Mouse (Mus musculus) lung, adult 2 months (tissue): ENCODE measurements at regions not wholly inside any gene's neighbourhood (a gene's known extent, or its start where the extent isn't known, plus 50 kb on each side); places are given as distances from the start of the nearest gene placed in this dataset.

ENCODE experiments used
- DNase-seq: peaks from one replicate; pipeline ENCODE4 v3.0.0; 2022
- H3K4me1 ChIP-seq: fragments of 200-500 bp; 2 replicates; pipeline ENCODE4 v1.6.1; 2011; ENCODE audit warnings: low read length; ENCODE audit not compliant: control insufficient read depth, insufficient read depth
- H3K4me3 ChIP-seq: fragments of 200-500 bp; replicated peaks from 2 replicates; pipeline ENCODE3; 2011; ENCODE audit warnings: low read depth, mild to moderate bottlenecking, control low read depth, low read length; ENCODE audit errors: extremely low read depth
- CTCF ChIP-seq: fragments of 200-500 bp; IDR thresholded peaks from 2 replicates; pipeline ENCODE4 v1.5.1; 2011; ENCODE audit warnings: mild to moderate bottlenecking, low read length, control low read depth; ENCODE audit not compliant: insufficient read depth
- POLR2A ChIP-seq: fragments of 200-500 bp; IDR thresholded peaks from 2 replicates; pipeline ENCODE4 v1.6.1; 2011; ENCODE audit warnings: low read depth, mild to moderate bottlenecking, control low read depth, low read length, borderline replicate concordance; ENCODE audit errors: extremely low read depth
- WGBS: fragments of 180-500 bp; shearing (Covaris S2); methylation state at CpG from one replicate; pipeline ENCODE4 v1.1.7; 2018; 5-methylcytosine and 5-hydroxymethylcytosine counted together

DNA sequence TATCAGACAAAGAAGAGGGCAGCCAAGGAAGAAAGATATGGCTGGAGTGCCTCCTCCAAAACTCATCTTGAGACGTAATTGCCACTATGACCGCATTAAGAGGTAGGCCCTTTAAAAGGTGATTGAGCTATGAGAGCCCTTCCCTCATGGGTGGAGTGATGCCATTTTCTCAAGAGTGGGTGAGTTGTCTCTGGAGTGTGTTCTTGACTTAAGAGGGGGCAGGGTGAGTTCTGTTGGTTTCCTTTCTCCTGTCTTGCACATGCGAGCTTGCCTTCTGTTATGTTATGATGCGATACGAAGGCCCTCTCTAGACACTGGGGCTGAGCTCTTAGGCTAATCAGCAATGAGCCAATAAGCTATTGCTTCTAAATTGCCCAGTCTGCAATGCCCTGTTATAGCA, 198.2 kb upstream of the Pkdcc start:
- TF ChIP-seq POLR2A (no peak), CTCF (no peak)
- Histone ChIP-seq H3K4me1 (no peaks in the 10 kb centered on the region), H3K4me3 (no peak overlapping the region)
- DNase-seq = no peak
- WGBS = 85% methylated on average over 5 of the region's 5 CpGs

DNA sequence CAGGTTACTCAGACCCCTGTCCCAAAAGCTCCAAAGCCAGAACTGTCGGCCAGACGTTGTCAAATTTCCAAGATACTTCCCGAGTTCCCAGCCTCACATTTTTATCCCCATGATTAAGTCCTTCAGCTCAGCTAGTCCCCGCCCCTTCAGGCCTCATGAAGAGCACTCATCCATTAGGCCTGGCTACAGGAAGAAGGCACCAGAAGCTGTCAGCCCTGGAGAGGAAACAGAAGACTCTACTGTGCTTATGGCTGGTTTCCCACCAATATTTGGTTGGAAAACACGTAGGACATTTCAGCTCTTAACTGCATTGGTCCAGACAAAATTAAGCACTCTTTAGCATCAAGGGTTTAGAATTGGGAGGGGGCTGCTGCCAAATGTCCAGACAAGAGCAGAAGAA, 195.8 kb upstream of the Pkdcc start:
- no peak for DNase-seq
- Histone ChIP-seq H3K4me3 (no peak overlapping the region), H3K4me1 (no peaks in the 10 kb centered on the region)
- TF ChIP-seq POLR2A = no peak
- no peak for TF ChIP-seq CTCF
- WGBS = 41% methylated on average over 5 of the region's 5 CpGs

DNA sequence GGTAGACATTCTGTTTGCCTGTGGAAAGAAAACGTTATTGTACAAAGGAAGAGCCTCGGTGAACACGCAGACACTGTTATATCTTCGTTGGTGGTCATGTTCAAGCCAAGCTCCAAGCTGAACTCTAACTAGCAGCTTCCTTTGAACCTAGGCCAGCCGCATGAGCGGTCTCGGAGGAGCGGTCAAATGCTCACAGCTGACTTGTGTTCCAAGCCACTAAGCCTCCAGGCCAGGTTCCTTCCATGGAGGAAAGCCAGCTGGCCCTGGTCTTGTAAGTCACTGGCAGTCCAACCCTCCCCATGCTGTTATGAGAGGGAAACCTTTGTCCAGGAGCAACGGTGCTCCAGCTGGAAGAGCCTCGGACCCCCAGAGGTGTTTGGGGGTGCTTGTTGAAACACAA, 194.5 kb upstream of the Pkdcc start:
- H3K4me1 ChIP-seq = no peaks in the 10 kb centered on the region

DNA sequence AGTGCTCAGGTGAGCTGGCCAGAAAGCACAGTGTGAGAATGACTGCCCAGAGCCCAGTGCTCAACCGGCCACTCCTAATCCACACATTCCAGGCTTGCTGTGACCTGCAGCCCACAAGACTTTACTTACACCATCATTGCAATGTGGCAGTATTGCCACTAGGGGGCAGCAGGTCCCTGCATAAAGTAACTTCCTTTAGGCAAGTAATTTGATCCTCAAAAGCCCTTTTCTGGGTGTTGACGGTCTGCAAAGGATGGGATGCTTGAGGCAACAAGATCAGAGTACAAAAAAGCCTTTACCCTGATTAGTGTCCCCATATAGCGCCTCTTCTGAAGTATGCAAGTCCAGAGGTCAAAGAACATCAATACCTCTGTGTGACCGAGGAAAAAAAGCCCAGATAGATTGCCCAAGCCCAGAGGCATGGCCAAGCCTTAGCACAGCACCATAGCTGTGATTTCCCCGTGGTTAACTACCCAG, 189.7 kb upstream of the Pkdcc start:
- H3K4me3 ChIP-seq = no peak overlapping the region
- H3K4me1 ChIP-seq = no peaks in the 10 kb centered on the region
- WGBS = 14% methylated on average over 5 of the region's 5 CpGs
- no peak for TF ChIP-seq POLR2A
- peak; percentile 67 for TF ChIP-seq CTCF
- peak; percentile 67 for DNase-seq

More for the DNA sequence above, 194.5 kb upstream of the Pkdcc start:
- DNase-seq = no peak
- TF ChIP-seq CTCF = no peak
- TF ChIP-seq POLR2A = no peak
- no peak overlapping the region for H3K4me3 ChIP-seq
- WGBS = 51% methylated on average over 10 of the region's 10 CpGs

DNA sequence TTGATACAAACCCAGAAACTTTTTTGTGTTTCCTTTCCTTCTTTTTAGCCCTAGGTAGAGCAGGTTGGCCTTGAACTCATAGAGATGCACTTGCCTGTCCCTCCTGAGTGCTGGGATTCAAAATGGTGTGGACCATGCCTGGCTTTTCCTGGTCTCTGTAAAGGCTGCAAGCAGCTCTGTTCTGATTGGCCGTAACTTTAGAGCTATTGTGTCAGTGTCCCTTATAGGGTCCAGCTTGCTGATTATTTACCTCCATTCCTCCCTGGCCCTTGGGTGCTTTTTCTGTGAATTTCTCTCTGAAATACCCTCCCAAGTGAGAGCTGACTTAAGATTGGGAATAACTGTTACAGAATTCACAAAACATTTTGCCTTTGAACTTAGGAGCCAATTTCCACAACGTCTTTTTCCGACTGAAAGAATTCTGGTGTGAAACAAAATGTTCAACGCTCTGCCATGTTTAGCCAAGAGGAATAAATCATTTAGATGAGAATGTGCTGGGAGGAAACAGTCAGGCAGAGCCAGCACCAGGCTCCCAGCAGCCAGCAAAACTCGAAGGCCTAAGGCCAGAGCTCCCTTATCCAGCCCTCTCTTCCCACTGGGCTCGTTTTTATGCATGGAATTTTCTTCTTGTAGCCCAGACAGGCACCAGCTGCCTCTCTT, 180.0 kb upstream of the Pkdcc start:
- DNase-seq = no peak
- TF ChIP-seq CTCF (no peak), POLR2A (no peak)
- no peak overlapping the region for H3K4me3 ChIP-seq
- WGBS = 44% methylated on average over 6 of the region's 6 CpGs
- no peaks in the 10 kb centered on the region for H3K4me1 ChIP-seq

DNA sequence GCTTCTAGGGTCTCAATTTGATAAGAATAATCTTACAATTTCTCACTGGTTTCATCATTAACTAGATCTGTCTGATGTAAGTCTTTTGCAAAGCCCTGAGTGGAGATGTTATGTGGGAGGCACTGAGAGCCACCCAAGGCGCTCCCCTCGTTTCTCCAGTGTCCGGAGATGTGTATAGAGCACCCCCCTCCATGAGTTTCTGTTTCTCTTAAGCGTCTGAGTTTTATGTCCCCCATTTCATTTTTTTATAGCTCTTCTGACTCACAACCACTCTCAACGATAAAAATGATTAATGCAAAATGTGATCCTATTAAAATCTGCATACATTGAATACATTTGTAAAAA, 179.5 kb upstream of the Pkdcc start:
- H3K4me1 ChIP-seq = no peaks in the 10 kb centered on the region
- WGBS = 65% methylated on average over 5 of the region's 5 CpGs
- no peak overlapping the region for H3K4me3 ChIP-seq
- DNase-seq = no peak
- no peak for TF ChIP-seq POLR2A
- no peak for TF ChIP-seq CTCF

DNA sequence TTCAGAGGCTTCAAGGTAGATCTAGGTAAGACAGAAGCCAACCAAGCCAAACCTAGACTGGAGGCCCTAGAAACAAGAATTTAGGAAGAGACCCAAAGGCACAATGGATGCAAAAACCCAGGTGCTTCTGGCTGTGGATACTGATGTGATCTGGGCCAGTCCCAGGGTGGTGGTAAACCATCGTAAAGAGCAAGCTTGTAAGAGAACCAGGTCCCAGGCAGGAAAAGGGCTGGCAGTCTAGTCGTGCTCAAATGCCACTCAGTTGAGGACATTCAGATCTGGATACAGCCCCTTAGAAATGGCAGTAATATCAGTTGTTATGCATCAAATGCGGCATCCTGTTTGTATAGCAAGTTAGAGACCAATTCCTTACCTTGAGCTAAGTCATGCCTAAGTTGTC, 175.5 kb upstream of the Pkdcc start:
- no peak overlapping the region for H3K4me3 ChIP-seq
- WGBS = 83% methylated on average over 3 of the region's 3 CpGs
- H3K4me1 ChIP-seq = no peaks in the 10 kb centered on the region
- TF ChIP-seq POLR2A = no peak
- TF ChIP-seq CTCF = no peak
- no peak for DNase-seq

DNA sequence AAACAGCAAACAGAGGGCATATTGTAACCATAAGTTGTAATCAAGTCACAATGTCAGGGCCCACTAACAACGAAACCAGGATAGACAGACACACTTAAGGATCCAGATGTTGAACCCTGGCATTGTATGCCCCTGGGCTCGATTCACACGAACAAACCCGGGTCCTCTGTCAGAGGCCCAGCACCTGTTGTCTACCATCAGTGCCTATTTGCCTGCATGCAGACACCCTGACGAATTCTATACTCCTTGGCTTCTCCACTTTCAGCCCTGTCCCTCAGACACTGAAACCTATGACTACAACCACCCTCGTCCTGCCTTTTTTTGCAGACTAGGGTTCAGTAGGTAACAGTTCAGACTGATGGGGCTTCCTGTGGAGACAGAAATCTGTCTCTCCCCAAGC, 170.6 kb upstream of the Pkdcc start:
- TF ChIP-seq POLR2A (no peak), CTCF (no peak)
- no peak for DNase-seq
- 86% methylated on average over 6 of the region's 6 CpGs for WGBS
- no peak overlapping the region for H3K4me3 ChIP-seq
- no peaks in the 10 kb centered on the region for H3K4me1 ChIP-seq

DNA sequence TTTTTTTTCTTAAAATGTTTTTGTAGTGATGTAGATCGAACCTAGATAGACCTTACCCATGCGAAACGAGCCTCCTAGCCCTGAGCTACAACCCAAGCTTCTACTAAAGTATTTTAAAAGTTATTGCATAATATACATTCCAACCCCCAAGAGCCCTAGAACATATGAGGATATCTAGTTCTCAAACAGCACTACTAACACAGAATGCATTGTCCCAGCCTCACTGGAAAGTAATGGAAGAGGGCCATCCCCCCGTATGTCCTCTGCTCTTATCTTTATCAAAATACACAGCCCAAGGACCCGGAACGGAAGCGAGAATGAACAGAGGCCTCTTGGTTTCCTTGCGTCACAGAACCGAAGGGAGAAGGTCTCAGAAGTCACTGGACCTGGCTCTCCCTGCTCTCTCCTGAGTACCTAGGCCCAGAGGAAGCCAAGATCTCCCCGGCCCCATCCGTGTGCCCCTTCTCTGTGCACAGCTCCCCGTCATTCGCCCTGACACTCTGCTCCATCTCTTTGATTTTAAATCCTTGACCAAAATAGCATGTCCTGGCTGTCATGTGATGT, 165.0 kb upstream of the Pkdcc start:
- no peak for DNase-seq
- 46% methylated on average over 13 of the region's 13 CpGs for WGBS
- Histone ChIP-seq H3K4me1 (0 out of 2 replicates have a peak, but pooled peaks cover 3% of the 10 kb centered on the region), H3K4me3 (no peak overlapping the region)
- no peak for TF ChIP-seq POLR2A
- no peak for TF ChIP-seq CTCF

DNA sequence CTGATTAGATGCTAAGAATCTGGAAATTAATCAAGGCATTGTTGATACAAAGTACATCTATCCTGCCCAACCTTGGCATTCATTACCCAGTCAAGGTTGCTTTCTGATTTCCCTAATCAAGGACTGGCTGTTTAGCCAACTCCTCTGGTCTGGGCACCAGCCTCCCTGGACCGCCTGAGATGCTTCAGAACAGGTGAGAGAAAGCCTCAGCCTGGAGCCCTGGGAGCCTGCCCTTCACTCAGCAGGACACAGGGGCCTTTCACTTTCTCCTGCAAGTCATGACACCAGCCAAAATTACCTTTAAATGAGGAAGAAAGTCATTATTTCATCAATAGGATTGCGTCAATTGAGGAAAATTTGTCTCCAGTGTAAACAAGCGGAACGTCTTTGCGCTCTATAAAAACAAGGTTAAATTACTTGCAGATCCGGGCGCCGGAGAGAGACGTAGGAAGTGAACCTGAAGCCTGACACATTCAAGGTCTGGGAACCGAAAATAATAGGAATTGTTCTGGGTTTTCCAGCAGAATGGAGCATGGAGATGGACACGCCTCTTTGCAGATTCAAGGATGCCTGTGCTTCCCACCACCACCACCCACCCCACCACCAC, 164.4 kb upstream of the Pkdcc start:
- no peak for DNase-seq

More for the DNA sequence above, 164.4 kb upstream of the Pkdcc start:
- TF ChIP-seq POLR2A (no peak), CTCF (no peak)
- 76% methylated on average over 11 of the region's 11 CpGs for WGBS
- Histone ChIP-seq H3K4me3 (no peak overlapping the region), H3K4me1 (0 out of 2 replicates have a peak, but pooled peaks cover 3% of the 10 kb centered on the region)
